Mouse (Mus musculus) embryonic facial prominence, embryonic 13.5 days (tissue): ENCODE results near the gene Lrrc61. TPM values are rescaled to one million over a fixed set of nuclear protein-coding genes. Genes with fewer than 3 reads are reported as not detected.

Experiments
- ATAC-seq: fragments of 200-750 bp; cut with Nextera tagmentation; 2 replicates; pipeline ENCODE4 v1.8.0; 2017; ENCODE audit warnings: low read depth; ENCODE audit not compliant: insufficient number of reproducible peaks, insufficient read depth, low FRiP score, low TSS enrichment
- H3K27ac ChIP-seq: fragments of 300-500 bp; sonication (generic); 2 replicates; pipeline ENCODE4 v1.5.1; 2015; ENCODE audit warnings: moderate library complexity, mild to moderate bottlenecking, inconsistent platforms
- H3K27me3 ChIP-seq: fragments of 300-500 bp; sonication (generic); 2 replicates; pipeline ENCODE4 v1.6.1; 2015; ENCODE audit warnings: mild to moderate bottlenecking, inconsistent platforms
- H3K36me3 ChIP-seq: fragments of 300-500 bp; sonication (generic); 2 replicates; pipeline ENCODE4 v1.6.1; 2015; ENCODE audit warnings: mild to moderate bottlenecking, inconsistent platforms
- H3K4me1 ChIP-seq: fragments of 300-500 bp; sonication (generic); 2 replicates; pipeline ENCODE4 v1.6.1; 2015; ENCODE audit warnings: inconsistent platforms
- H3K4me2 ChIP-seq: fragments of 300-500 bp; sonication (generic); 2 replicates; pipeline ENCODE4 v1.6.1; 2015; ENCODE audit warnings: moderate library complexity, mild to moderate bottlenecking, inconsistent platforms
- H3K4me3 ChIP-seq: fragments of 300-500 bp; sonication (generic); 2 replicates; pipeline ENCODE4 v1.5.1; 2015; ENCODE audit warnings: mild to moderate bottlenecking, inconsistent platforms
- H3K9ac ChIP-seq: fragments of 300-500 bp; sonication (generic); 2 replicates; pipeline ENCODE4 v1.6.1; 2015; ENCODE audit warnings: mild to moderate bottlenecking, inconsistent platforms
- H3K9me3 ChIP-seq: fragments of 300-500 bp; sonication (generic); 2 replicates; pipeline ENCODE4 v1.6.1; 2016; ENCODE audit warnings: inconsistent platforms
- WGBS: fragments of 180-500 bp; shearing (Covaris S2); methylation state at CpG from one replicate; pipeline ENCODE4 v1.1.7; 2015; ENCODE audit warnings: mixed read lengths; 5-methylcytosine and 5-hydroxymethylcytosine counted together
- polyA plus RNA-seq: library from polyadenylated mRNA; unstranded; fragments of >200 nt; fragmentation: Nextera tagmentation; extraction: Ambion mirVana; gene quantifications from 2 replicates; pipeline ENCODE4 v1.2.1, GENCODE M21; 2015

The Lrrc61 gene
- polyA plus RNA-seq, 1 experiment from 2014 or later: 10.8 TPM

DNA sequence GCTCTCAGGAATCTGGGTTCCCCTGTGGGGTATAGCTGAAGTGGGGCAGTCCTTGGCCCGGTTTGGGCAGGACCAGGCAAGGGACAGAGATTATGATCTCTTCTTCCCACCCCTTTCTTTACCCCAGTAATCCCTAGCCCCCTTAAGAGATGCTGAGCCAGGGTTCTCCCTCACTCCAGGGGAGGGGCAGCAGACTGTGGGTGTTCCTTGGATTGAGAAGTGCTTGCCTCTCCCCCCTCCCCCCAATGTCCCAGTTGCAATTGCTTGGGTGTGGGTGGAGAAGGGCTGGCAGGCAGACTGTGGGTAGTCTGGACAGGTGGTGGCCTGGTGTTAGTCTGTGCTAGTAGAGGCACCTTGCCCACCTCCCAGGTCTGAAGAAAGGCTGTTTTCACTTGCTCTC is 40.7 kb downstream of the Lrrc61 start:
- Histone ChIP-seq H3K9ac (0 out of 2 replicates have a peak overlapping the region, but pooled peaks have one; percentile 88), H3K9me3 (peaks cover 23% of the 10 kb centered on the region), H3K27ac (no peak overlapping the region), H3K4me1 (peaks cover 16% of the 10 kb centered on the region), H3K4me2 (peak overlapping the region; percentile 81), H3K27me3 (no peaks in the 10 kb centered on the region), H3K36me3 (peaks cover 52% of the 10 kb centered on the region), H3K4me3 (peak overlapping the region; percentile 80; the same call in 1 of the 2 replicates)
- no peak for ATAC-seq
- 65% methylated on average over 1 of the region's 1 CpGs for WGBS

- Histone ChIP-seq H3K9ac (no peak overlapping the region), H3K36me3 (peaks cover 52% of the 10 kb centered on the region)
- no peak for ATAC-seq
These were observed 42.1 kb downstream of the Lrrc61 start for GRCm38 (mm10) chr6:48596545-48597232.

GRCm38 (mm10) chr6:48597233-48597625 is 42.6 kb downstream of the Lrrc61 start:
- WGBS: 98% methylated on average over 27 of the region's 27 CpGs
- Histone ChIP-seq H3K4me3 (no peak overlapping the region), H3K4me1 (peaks cover 23% of the 10 kb centered on the region), H3K36me3 (peaks cover 52% of the 10 kb centered on the region), H3K9ac (no peak overlapping the region), H3K27me3 (no peaks in the 10 kb centered on the region), H3K4me2 (no peak overlapping the region), H3K9me3 (peaks cover 23% of the 10 kb centered on the region), H3K27ac (no peak overlapping the region)
- ATAC-seq: no peak

More at GRCm38 (mm10) chr6:48596545-48597232, 42.1 kb downstream of the Lrrc61 start:
- Histone ChIP-seq H3K9me3 (peaks cover 23% of the 10 kb centered on the region), H3K27ac (no peak overlapping the region), H3K27me3 (no peaks in the 10 kb centered on the region), H3K4me3 (no peak overlapping the region), H3K4me1 (peaks cover 23% of the 10 kb centered on the region), H3K4me2 (no peak overlapping the region)
- 96% methylated on average over 45 of the region's 45 CpGs for WGBS

DNA sequence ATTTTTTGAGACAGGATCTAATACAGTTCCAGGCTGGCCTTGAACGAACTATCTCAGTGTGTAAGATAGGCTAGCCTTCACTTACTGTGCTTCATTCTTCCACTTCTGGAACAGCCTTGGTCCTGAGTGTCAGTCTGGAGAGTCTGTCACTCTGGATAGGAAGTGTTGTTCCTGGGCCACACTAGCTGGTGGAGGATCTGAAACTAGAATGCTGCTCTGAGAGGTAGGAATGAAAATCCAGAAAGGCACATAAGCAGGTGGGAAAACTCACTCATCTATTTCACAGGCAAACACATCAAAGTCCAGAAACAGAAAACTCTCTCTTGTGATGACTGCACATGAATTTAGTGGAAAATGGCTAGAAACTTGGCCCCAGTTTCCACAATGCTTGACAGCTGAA is 46.0 kb downstream of the Lrrc61 start:
- peaks cover 46% of the 10 kb centered on the region for H3K36me3 ChIP-seq
- ATAC-seq: no peak
- H3K9ac ChIP-seq: no peak overlapping the region
- H3K27ac ChIP-seq: no peak overlapping the region
- H3K4me2 ChIP-seq: no peak overlapping the region; the same call in 1 of the 2 replicates
- no peaks in the 10 kb centered on the region for H3K27me3 ChIP-seq
- WGBS: 89% methylated on average over 1 of the region's 1 CpGs
- H3K4me1 ChIP-seq: peaks cover 14% of the 10 kb centered on the region
- H3K4me3 ChIP-seq: no peak overlapping the region
- peaks cover 23% of the 10 kb centered on the region for H3K9me3 ChIP-seq

- 4% methylated on average over 42 of the region's 42 CpGs for WGBS
- H3K36me3 ChIP-seq: peaks cover 38% of the 10 kb centered on the region
- H3K9me3 ChIP-seq: peaks cover 18% of the 10 kb centered on the region
- H3K27me3 ChIP-seq: no peaks in the 10 kb centered on the region
- peak within 1 kb of the TSS; percentile 82 for H3K27ac ChIP-seq
- H3K4me3 ChIP-seq: peak within 1 kb of the TSS; percentile 78
- H3K4me2 ChIP-seq: peak within 1 kb of the TSS; percentile 92
- H3K4me1 ChIP-seq: peaks cover 14% of the 10 kb centered on the region
- ATAC-seq: peak; percentile 96
- peak within 1 kb of the TSS; percentile 87 for H3K9ac ChIP-seq
These were observed 46.9 kb downstream of the Lrrc61 start, which contains the start of gene Zfp775 for GRCm38 (mm10) chr6:48601271-48602079. TSS of gene Zfp775 (plus strand) at chr6:48602063.

DNA sequence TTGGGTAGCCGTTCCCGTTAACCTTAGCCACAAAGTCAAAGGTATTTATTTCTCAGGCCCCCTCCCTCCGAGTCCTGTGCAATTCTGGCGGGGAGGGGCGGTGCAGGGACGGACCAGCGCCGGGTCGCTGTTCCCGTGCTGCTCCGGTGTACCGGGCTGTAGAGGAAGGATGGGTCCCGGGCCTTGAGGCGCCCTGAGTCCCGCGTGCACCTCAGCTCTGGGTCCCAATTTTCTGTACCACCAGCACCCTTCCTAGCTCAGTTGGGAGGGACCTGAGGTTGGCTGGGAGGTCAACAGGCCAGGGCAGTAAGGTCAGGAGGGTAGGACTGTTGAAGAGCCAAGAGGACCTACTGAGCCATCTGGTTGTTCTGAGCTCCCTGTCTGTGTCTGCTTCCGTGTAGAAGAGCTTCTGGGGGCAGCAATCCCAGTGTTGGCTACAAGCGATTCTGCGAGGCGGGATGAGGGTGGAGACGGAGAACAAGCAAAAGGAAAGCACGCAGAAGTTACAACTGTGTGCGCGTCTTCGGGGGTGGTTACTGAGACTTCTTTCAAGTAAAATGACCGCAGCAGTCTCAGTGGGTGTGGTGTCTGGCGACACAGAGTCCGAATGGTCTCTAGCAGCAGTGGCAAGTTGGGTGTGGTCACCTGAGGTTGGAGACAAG is 47.6 kb downstream of the Lrrc61 start:
- peak; percentile 73 for ATAC-seq
- H3K9ac ChIP-seq: peak overlapping the region; percentile 87
- peaks cover 11% of the 10 kb centered on the region for H3K9me3 ChIP-seq
- H3K27me3 ChIP-seq: no peaks in the 10 kb centered on the region
- peaks cover 14% of the 10 kb centered on the region for H3K4me1 ChIP-seq
- peak overlapping the region; percentile 78 for H3K4me3 ChIP-seq
- 0% methylated on average over 28 of the region's 28 CpGs for WGBS
- peak overlapping the region; percentile 82 for H3K27ac ChIP-seq
- peaks cover 30% of the 10 kb centered on the region for H3K36me3 ChIP-seq
- H3K4me2 ChIP-seq: peak overlapping the region; percentile 92

- no peak overlapping the region for H3K9ac ChIP-seq
- H3K36me3 ChIP-seq: peaks cover 6% of the 10 kb centered on the region
- H3K4me1 ChIP-seq: no peaks in the 10 kb centered on the region; the same call in 1 of the 2 replicates
- WGBS: 53% methylated on average over 2 of the region's 2 CpGs
- no peak for ATAC-seq
- no peaks in the 10 kb centered on the region for H3K27me3 ChIP-seq
- H3K4me2 ChIP-seq: no peak overlapping the region
- no peaks in the 10 kb centered on the region for H3K9me3 ChIP-seq
- no peak overlapping the region for H3K27ac ChIP-seq
- H3K4me3 ChIP-seq: no peak overlapping the region
These were observed 53.5 kb downstream of the Lrrc61 start for GRCm38 (mm10) chr6:48608124-48608523.

- Histone ChIP-seq H3K4me3 (no peak overlapping the region), H3K27me3 (no peaks in the 10 kb centered on the region), H3K9ac (no peak overlapping the region), H3K4me1 (no peaks in the 10 kb centered on the region), H3K9me3 (no peaks in the 10 kb centered on the region), H3K27ac (no peak overlapping the region), H3K36me3 (peaks cover 18% of the 10 kb centered on the region), H3K4me2 (no peak overlapping the region)
- no peak for ATAC-seq
- WGBS: 65% methylated on average over 7 of the region's 7 CpGs
These were observed 54.9 kb downstream of the Lrrc61 start for GRCm38 (mm10) chr6:48609512-48609911.

DNA sequence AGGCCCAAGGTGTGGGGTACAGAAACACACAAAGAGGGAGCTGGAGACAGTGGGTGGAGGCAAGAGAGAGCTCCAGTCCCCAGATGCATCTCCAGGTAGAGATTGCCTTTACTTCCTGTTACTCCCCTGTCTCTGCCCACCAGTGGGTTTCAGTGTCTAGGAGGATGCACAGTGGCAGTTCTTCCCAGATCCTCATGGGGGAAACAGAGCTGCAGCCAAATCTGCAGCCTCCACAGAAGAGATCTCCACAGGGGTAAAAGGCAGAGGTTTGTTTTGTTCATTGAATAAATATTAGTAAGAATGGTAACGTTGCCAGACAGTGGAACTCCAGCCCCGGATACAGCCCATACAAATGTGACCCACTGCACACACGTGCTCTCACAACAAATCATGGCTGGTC is 56.1 kb downstream of the Lrrc61 start:
- ATAC-seq: no peak
- no peak overlapping the region for H3K4me2 ChIP-seq
- H3K27ac ChIP-seq: no peak overlapping the region
- H3K27me3 ChIP-seq: no peaks in the 10 kb centered on the region
- H3K36me3 ChIP-seq: peaks cover 27% of the 10 kb centered on the region
- no peaks in the 10 kb centered on the region for H3K9me3 ChIP-seq
- H3K9ac ChIP-seq: no peak overlapping the region
- no peaks in the 10 kb centered on the region for H3K4me1 ChIP-seq
- 84% methylated on average over 3 of the region's 3 CpGs for WGBS
- H3K4me3 ChIP-seq: no peak overlapping the region

- 86% methylated on average over 4 of the region's 4 CpGs for WGBS
- H3K9ac ChIP-seq: no peak overlapping the region
- no peaks in the 10 kb centered on the region for H3K9me3 ChIP-seq
- H3K36me3 ChIP-seq: peaks cover 37% of the 10 kb centered on the region
- ATAC-seq: no peak
- H3K4me1 ChIP-seq: no peaks in the 10 kb centered on the region
- no peak overlapping the region for H3K4me3 ChIP-seq
- no peak overlapping the region for H3K4me2 ChIP-seq
- H3K27ac ChIP-seq: no peak overlapping the region
- H3K27me3 ChIP-seq: no peaks in the 10 kb centered on the region
These were observed 58.9 kb downstream of the Lrrc61 start for GRCm38 (mm10) chr6:48613464-48613863.

- ATAC-seq: no peak
- WGBS: 92% methylated on average over 5 of the region's 5 CpGs
These were observed 60.2 kb downstream of the Lrrc61 start for GRCm38 (mm10) chr6:48614756-48615155.

More at GRCm38 (mm10) chr6:48614756-48615155, 60.2 kb downstream of the Lrrc61 start:
- Histone ChIP-seq H3K4me2 (no peak overlapping the region), H3K36me3 (peaks cover 47% of the 10 kb centered on the region), H3K27ac (no peak overlapping the region), H3K4me1 (no peaks in the 10 kb centered on the region), H3K27me3 (no peaks in the 10 kb centered on the region), H3K9me3 (no peaks in the 10 kb centered on the region), H3K4me3 (no peak overlapping the region), H3K9ac (no peak overlapping the region)
